Mouse (Mus musculus): ENCODE measurements around the gene Arpc5l. TPM values are rescaled to one million over a fixed set of nuclear protein-coding genes. Genes with fewer than 3 reads are reported as not detected.

Arpc5l gene
- 137 and 141 TPM in 2 replicates for polyA plus RNA-seq (2015; fragmentation: Nextera tagmentation; extraction: Ambion mirVana)

DNA sequence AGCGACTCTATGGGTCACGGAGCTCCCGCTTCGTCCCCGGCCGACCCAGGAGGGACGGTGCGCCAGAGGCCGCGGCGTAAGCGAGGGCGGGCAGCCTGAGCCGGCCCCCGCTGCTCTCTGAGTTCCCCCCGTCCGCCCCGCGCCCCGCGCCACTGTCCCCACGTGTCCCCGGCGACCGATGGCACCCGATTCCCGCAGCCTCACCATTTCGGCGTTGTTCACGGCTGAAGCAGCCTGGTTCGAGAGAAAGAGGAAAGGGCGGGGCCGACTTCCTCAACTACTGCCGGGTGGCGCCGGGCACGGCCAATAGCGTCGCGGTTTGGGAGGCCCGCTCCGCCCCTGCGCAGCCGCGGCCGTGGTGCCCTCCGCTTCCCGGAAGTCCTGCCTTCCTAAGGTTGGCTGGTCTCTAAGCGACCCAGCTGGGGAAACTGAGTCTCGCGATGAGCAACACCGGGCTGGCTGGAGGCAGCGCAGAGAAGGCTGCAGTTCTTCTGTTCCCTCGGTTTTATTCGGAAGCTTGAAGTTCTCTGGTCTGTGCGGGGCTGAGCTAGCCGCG lies at the start of gene Arpc5l:
Gene Arpc5l (plus strand): TSS at position 469 of the 556 bp plus-strand sequence.
- Histone ChIP-seq H3K4me2 (ENCODE audit: low read length) (peak within 1 kb of the TSS; percentile 92), H3K4me3 (ENCODE audit: low read depth, low read length) (peak within 1 kb of the TSS; percentile 58), H3K27me3 (ENCODE audit: control insufficient read depth, insufficient read depth, low read depth, low read length) (no peaks in the 10 kb centered on the region), H3K9me3 (replicated peaks; ENCODE audit: control insufficient read depth, low read length, poor library complexity, severe bottlenecking) (no peaks in the 10 kb centered on the region), H3K27ac (ENCODE audit: low read length) (peak within 1 kb of the TSS; percentile 84), H3K4me1 (ENCODE audit: control insufficient read depth, insufficient read depth, low read length) (peaks cover 40% of the 10 kb centered on the region), H3K36me3 (ENCODE audit: control insufficient read depth, insufficient read depth, low read length) (peaks cover 13% of the 10 kb centered on the region), H3K9ac (ENCODE audit: low read depth, low read length) (peak within 1 kb of the TSS; percentile 86)
- WGBS = under 1% methylated on average over 54 of the region's 58 CpGs
- ATAC-seq = peak; percentile 91

DNA sequence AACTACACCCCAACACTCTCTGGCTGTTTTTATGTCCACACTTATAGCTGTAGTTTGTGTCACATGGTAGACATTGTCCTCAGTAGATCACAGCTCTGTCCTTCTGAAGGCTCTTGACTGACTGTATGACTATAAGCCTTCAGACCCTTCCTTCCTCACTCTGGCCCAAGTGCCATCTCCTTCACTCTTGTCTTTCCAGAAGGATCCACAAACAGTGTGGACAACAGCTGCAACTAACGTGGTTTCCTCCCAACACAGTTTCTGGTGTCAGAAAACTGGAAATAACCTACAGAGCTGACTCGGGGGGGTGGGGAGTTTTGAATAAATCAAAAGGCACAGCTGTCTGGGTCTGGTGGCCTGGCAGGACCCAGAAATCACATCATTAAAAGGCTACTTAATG lies 49.1 kb upstream of the Arpc5l start:
- H3K27me3 ChIP-seq (ENCODE audit: control insufficient read depth, insufficient read depth, low read depth, low read length) = no peaks in the 10 kb centered on the region
- H3K4me2 ChIP-seq (ENCODE audit: low read length) = no peak overlapping the region
- ATAC-seq = no peak
- no peaks in the 10 kb centered on the region for H3K9me3 ChIP-seq (replicated peaks; ENCODE audit: control insufficient read depth, low read length, poor library complexity, severe bottlenecking)
- no peaks in the 10 kb centered on the region for H3K36me3 ChIP-seq (ENCODE audit: control insufficient read depth, insufficient read depth, low read length)
- H3K4me1 ChIP-seq (ENCODE audit: control insufficient read depth, insufficient read depth, low read length) = no peaks in the 10 kb centered on the region
- no peak overlapping the region for H3K4me3 ChIP-seq (ENCODE audit: low read depth, low read length)
- 79% methylated on average over 2 of the region's 2 CpGs for WGBS
- no peak overlapping the region for H3K9ac ChIP-seq (ENCODE audit: low read depth, low read length)
- no peak overlapping the region for H3K27ac ChIP-seq (ENCODE audit: low read length)

DNA sequence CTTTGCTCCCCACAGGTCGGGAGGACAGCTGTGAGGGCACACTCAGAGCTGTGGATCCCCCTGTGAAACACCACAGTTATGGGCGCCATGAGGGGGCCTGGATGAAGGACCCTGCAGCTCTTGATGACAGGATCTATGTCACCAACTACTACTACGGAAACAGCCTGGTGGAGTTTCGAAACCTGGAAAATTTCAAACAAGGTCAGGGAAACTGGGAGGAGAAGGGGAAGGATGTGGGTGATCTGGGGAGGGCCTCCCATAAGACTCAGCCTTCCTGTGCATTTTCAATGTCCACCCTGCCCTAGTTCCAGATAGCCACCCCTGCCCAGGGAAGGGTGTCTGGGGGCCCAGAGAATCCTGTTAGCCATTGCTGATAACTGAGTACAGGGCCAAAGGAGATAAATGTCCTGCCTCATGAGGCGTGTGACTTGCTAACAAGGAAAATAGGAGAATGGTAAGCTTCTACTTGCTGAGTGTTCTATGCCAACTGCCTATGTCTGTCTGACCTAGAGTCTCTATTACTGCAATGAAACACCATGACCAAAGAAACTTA lies 47.4 kb upstream of the Arpc5l start:
- Histone ChIP-seq H3K9ac (ENCODE audit: low read depth, low read length) (no peak overlapping the region), H3K4me3 (ENCODE audit: low read depth, low read length) (no peak overlapping the region), H3K4me2 (ENCODE audit: low read length) (no peak overlapping the region), H3K27me3 (ENCODE audit: control insufficient read depth, insufficient read depth, low read depth, low read length) (no peaks in the 10 kb centered on the region), H3K9me3 (replicated peaks; ENCODE audit: control insufficient read depth, low read length, poor library complexity, severe bottlenecking) (no peaks in the 10 kb centered on the region), H3K36me3 (ENCODE audit: control insufficient read depth, insufficient read depth, low read length) (no peaks in the 10 kb centered on the region), H3K27ac (ENCODE audit: low read length) (no peak overlapping the region), H3K4me1 (ENCODE audit: control insufficient read depth, insufficient read depth, low read length) (no peaks in the 10 kb centered on the region)
- WGBS = 88% methylated on average over 5 of the region's 5 CpGs
- ATAC-seq = no peak

DNA sequence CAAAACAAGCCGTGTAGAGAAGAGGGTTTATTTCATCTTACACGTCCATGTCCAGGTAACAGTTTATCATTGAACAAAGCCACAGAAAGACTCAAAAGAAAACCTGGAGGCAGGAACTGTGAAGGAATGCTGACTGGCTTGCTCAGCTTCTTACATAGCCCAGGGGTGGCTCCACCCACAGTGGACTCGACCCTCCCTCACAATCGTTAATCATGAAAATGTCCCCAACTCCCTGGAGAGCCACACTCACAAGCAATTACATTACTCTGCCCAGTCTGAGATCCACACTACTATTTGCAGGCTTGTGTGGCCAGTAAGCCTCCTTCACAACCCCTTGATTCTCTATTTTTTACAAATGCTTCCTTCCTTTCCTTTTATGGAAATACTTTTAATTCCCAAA lies 41.0 kb upstream of the Arpc5l start:
- Histone ChIP-seq H3K9ac (ENCODE audit: low read depth, low read length) (no peak overlapping the region), H3K27ac (ENCODE audit: low read length) (no peak overlapping the region), H3K9me3 (replicated peaks; ENCODE audit: control insufficient read depth, low read length, poor library complexity, severe bottlenecking) (no peaks in the 10 kb centered on the region), H3K4me1 (ENCODE audit: control insufficient read depth, insufficient read depth, low read length) (no peaks in the 10 kb centered on the region), H3K4me2 (ENCODE audit: low read length) (no peak overlapping the region), H3K4me3 (ENCODE audit: low read depth, low read length) (no peak overlapping the region), H3K27me3 (ENCODE audit: control insufficient read depth, insufficient read depth, low read depth, low read length) (no peaks in the 10 kb centered on the region), H3K36me3 (ENCODE audit: control insufficient read depth, insufficient read depth, low read length) (no peaks in the 10 kb centered on the region)
- 47% methylated on average over 4 of the region's 4 CpGs for WGBS
- no peak for ATAC-seq

DNA sequence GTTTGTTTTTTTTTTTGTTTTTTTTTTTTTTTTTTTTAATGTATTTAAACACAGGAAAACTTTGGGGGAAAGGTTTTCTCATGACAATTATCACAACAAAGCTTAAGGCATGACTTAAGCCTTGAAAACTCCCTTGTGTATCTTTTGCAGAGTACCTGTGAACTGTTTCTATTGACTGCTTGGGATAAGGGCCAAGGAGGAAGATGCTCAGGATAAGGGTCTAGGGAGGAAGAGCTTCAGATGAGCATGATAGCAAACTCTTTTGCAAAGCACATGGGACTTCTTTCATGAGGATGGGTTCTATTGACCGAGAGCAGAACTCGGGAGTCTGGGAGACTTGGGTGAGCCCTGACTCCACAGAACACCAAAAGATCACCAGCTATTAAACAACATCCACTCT lies 35.5 kb upstream of the Arpc5l start:
- Histone ChIP-seq H3K27me3 (ENCODE audit: control insufficient read depth, insufficient read depth, low read depth, low read length) (no peaks in the 10 kb centered on the region), H3K4me3 (ENCODE audit: low read depth, low read length) (no peak overlapping the region), H3K27ac (ENCODE audit: low read length) (no peak overlapping the region), H3K4me2 (ENCODE audit: low read length) (no peak overlapping the region), H3K9me3 (replicated peaks; ENCODE audit: control insufficient read depth, low read length, poor library complexity, severe bottlenecking) (no peaks in the 10 kb centered on the region), H3K4me1 (ENCODE audit: control insufficient read depth, insufficient read depth, low read length) (no peaks in the 10 kb centered on the region), H3K9ac (ENCODE audit: low read depth, low read length) (no peak overlapping the region), H3K36me3 (ENCODE audit: control insufficient read depth, insufficient read depth, low read length) (no peaks in the 10 kb centered on the region)
- ATAC-seq = no peak
- 95% methylated on average over 2 of the region's 2 CpGs for WGBS

DNA sequence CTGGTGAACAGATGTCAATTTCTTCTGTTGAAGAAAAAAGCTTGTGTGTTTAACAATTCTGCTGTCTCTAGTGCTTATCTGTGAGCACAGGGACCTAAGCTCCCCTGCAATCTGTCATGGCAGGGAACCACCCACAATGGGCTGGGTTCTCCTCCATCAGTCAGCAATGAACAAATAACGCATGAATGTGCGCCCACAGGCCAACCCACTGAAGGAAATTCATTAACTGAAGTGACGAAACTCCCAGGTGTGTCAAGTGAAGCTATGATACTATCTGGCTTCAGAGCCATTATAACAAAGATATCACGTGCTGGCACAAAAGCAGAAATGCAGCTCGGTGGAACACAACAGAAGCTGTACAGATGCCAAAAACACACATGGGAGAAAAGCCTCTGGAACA lies 35.1 kb upstream of the Arpc5l start:
- no peak overlapping the region for H3K27ac ChIP-seq (ENCODE audit: low read length)
- H3K36me3 ChIP-seq (ENCODE audit: control insufficient read depth, insufficient read depth, low read length) = no peaks in the 10 kb centered on the region
- no peaks in the 10 kb centered on the region for H3K27me3 ChIP-seq (ENCODE audit: control insufficient read depth, insufficient read depth, low read depth, low read length)
- H3K4me1 ChIP-seq (ENCODE audit: control insufficient read depth, insufficient read depth, low read length) = no peaks in the 10 kb centered on the region
- WGBS = 83% methylated on average over 5 of the region's 5 CpGs
- H3K9me3 ChIP-seq (replicated peaks; ENCODE audit: control insufficient read depth, low read length, poor library complexity, severe bottlenecking) = no peaks in the 10 kb centered on the region
- no peak overlapping the region for H3K9ac ChIP-seq (ENCODE audit: low read depth, low read length)
- no peak overlapping the region for H3K4me3 ChIP-seq (ENCODE audit: low read depth, low read length)
- no peak overlapping the region for H3K4me2 ChIP-seq (ENCODE audit: low read length)
- ATAC-seq = no peak

DNA sequence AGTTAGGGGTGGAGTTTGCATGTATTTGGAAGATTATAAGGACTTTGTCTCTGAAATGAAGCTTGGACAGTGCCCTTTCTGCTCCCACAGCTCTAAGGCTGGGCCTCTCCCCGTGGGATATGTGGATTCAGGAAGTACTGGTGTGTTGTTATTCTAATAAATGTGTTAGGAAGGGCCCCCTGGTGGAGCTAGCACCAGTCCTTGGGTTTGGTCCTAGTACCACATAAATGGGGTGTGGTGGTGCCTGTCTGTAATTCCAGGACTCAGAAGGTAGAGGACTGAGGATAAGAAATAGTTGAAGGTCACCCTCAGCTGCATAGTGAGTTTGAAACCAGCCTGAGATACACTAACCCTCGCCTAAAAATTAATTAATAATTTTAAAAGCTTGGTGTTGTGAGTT lies 31.9 kb upstream of the Arpc5l start:
- Histone ChIP-seq H3K27me3 (ENCODE audit: control insufficient read depth, insufficient read depth, low read depth, low read length) (no peaks in the 10 kb centered on the region), H3K4me2 (ENCODE audit: low read length) (no peak overlapping the region), H3K27ac (ENCODE audit: low read length) (no peak overlapping the region), H3K9me3 (replicated peaks; ENCODE audit: control insufficient read depth, low read length, poor library complexity, severe bottlenecking) (no peaks in the 10 kb centered on the region), H3K4me1 (ENCODE audit: control insufficient read depth, insufficient read depth, low read length) (no peaks in the 10 kb centered on the region), H3K4me3 (ENCODE audit: low read depth, low read length) (no peak overlapping the region), H3K36me3 (ENCODE audit: control insufficient read depth, insufficient read depth, low read length) (no peaks in the 10 kb centered on the region), H3K9ac (ENCODE audit: low read depth, low read length) (no peak overlapping the region)
- WGBS = 28% methylated on average over 2 of the region's 2 CpGs
- ATAC-seq = no peak

DNA sequence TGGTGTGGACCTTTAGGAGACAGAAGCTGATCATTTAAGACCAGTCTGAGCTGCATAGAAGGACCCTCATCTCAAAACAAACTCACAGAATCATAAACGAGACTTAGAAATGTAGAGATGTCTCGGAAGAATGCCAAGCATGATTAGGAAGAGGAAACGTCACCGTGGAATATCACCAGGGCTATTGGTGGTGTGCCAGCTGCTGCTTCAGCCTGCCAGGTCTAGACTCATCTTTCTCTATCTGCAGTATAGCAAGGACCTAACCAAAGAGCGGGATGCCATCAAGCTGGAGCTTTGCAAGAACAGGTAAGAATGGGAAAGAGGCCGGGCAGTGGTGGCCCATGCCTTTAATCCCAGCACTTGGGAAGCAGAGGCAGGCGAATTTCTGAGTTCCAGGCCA lies 31.4 kb upstream of the Arpc5l start:
- 78% methylated on average over 7 of the region's 7 CpGs for WGBS
- H3K4me3 ChIP-seq (ENCODE audit: low read depth, low read length) = no peak overlapping the region
- no peak overlapping the region for H3K9ac ChIP-seq (ENCODE audit: low read depth, low read length)
- H3K27me3 ChIP-seq (ENCODE audit: control insufficient read depth, insufficient read depth, low read depth, low read length) = no peaks in the 10 kb centered on the region
- no peaks in the 10 kb centered on the region for H3K9me3 ChIP-seq (replicated peaks; ENCODE audit: control insufficient read depth, low read length, poor library complexity, severe bottlenecking)
- no peak for ATAC-seq
- H3K36me3 ChIP-seq (ENCODE audit: control insufficient read depth, insufficient read depth, low read length) = no peaks in the 10 kb centered on the region
- no peak overlapping the region for H3K4me2 ChIP-seq (ENCODE audit: low read length)
- no peak overlapping the region for H3K27ac ChIP-seq (ENCODE audit: low read length)
- H3K4me1 ChIP-seq (ENCODE audit: control insufficient read depth, insufficient read depth, low read length) = no peaks in the 10 kb centered on the region

DNA sequence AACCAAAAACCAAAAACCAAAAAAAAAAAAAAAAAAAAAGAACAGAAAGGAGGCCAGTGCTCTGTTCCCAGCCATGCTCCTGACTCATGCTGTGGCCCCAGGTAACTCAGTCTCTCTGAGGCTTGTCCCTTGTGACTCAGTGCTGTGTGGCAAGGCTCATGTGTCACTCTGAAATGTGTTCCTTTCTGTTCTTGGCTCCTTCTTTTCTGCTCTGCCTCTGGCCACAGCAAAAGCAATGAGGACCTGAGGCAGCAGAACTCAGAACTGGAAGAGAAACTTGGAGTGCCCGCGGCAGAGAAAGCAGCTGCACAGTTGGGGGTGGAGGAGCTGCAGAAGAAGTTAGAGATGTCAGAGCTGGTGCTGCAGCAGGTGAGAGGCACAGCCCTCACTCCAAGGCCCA lies 31.0 kb upstream of the Arpc5l start:
- 46% methylated on average over 2 of the region's 2 CpGs for WGBS
- Histone ChIP-seq H3K4me3 (ENCODE audit: low read depth, low read length) (no peak overlapping the region), H3K9ac (ENCODE audit: low read depth, low read length) (no peak overlapping the region), H3K4me1 (ENCODE audit: control insufficient read depth, insufficient read depth, low read length) (no peaks in the 10 kb centered on the region), H3K27me3 (ENCODE audit: control insufficient read depth, insufficient read depth, low read depth, low read length) (no peaks in the 10 kb centered on the region), H3K9me3 (replicated peaks; ENCODE audit: control insufficient read depth, low read length, poor library complexity, severe bottlenecking) (no peaks in the 10 kb centered on the region), H3K27ac (ENCODE audit: low read length) (no peak overlapping the region), H3K36me3 (ENCODE audit: control insufficient read depth, insufficient read depth, low read length) (no peaks in the 10 kb centered on the region), H3K4me2 (ENCODE audit: low read length) (no peak overlapping the region)
- ATAC-seq = no peak
